Mouse (Mus musculus) kidney, adult 2 months (tissue): Measurements from ENCODE around the gene Rfxank.

ENCODE experiments used
- CTCF ChIP-seq: fragments of 200-500 bp; conservative IDR thresholded peaks from 2 replicates; pipeline ENCODE4 v1.5.1; 2011; ENCODE audit warnings: low read depth, mild to moderate bottlenecking, control low read depth, low read length, moderate library complexity, mixed read lengths; ENCODE audit not compliant: insufficient read depth, insufficient read length
- POLR2A ChIP-seq: fragments of 200-500 bp; IDR thresholded peaks from one replicate; pipeline ENCODE4 v1.6.1; 2011; ENCODE audit warnings: low read depth, low read length, control low read depth

DNA sequence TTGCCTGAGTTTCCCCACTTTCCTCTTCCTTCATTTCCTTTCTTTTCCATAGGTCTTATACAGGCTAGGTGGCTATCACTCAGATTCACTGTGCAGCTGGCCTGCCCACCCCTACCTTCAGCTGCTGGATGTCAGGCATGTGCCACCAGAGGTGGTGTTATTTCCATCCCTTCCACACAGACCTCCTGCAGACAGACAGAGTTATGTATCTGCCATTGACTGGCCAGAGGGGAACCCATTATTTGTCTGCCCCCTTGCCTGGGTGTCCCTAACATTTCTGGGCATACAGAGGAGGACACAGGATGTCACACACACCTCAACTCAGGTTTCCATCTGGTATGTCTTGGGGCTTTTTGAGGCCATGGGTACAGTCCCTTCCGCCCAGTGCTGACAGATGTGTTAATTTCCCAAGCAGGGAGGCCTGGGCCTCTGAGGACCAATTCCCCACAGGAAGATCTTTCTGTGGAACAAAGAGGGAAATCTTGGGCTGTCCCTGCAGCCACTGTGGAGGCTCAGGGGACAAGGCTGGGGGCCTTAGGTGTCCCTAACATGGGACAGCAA, 18.4 kb upstream of the Rfxank start:
- TF ChIP-seq CTCF (no peak), POLR2A (no peak)
